Mouse (Mus musculus) ES-Bruce4 (cell line): ENCODE data around the gene Aspscr1. TPM values are rescaled to one million over a fixed set of nuclear protein-coding genes. Genes with fewer than 3 reads are reported as not detected.

Experiments used
- H3K27ac ChIP-seq: 2 replicates; pipeline ENCODE4 v1.5.1; 2012; ENCODE audit warnings: low read length, inconsistent platforms; ENCODE audit not compliant: insufficient read depth
- H3K27me3 ChIP-seq: 2 replicates; pipeline ENCODE4 v1.6.1; 2012; ENCODE audit warnings: mild to moderate bottlenecking, low read length, inconsistent platforms; ENCODE audit not compliant: control insufficient read depth, poor library complexity, insufficient read depth, severe bottlenecking
- H3K36me3 ChIP-seq: 2 replicates; pipeline ENCODE4 v1.6.1; 2012; ENCODE audit warnings: inconsistent platforms, mild to moderate bottlenecking, low read length, moderate library complexity; ENCODE audit not compliant: control insufficient read depth, poor library complexity, insufficient read depth, severe bottlenecking
- H3K4me1 ChIP-seq: one replicate; pipeline ENCODE4 v1.8.1; 2011; ENCODE audit warnings: low read length; ENCODE audit not compliant: control insufficient read depth, insufficient read depth
- H3K4me3 ChIP-seq: 2 replicates; pipeline ENCODE4 v1.5.1; 2011; ENCODE audit warnings: low read depth, mild to moderate bottlenecking, low read length
- H3K9ac ChIP-seq: 2 replicates; pipeline ENCODE4 v1.6.1; 2012; ENCODE audit warnings: low read depth, mild to moderate bottlenecking, inconsistent platforms; ENCODE audit not compliant: poor library complexity, severe bottlenecking
- H3K9me3 ChIP-seq: replicated peaks from 2 replicates; pipeline ENCODE4 v1.6.1; 2012; ENCODE audit warnings: mild to moderate bottlenecking, low read length, inconsistent platforms; ENCODE audit not compliant: control insufficient read depth, poor library complexity, insufficient read depth, severe bottlenecking
- CTCF ChIP-seq: IDR thresholded peaks from one replicate; pipeline ENCODE4 v1.8.1; 2011; ENCODE audit warnings: low read depth, low read length
- EP300 ChIP-seq: IDR thresholded peaks from 2 replicates; pipeline ENCODE4 v1.6.1; 2011; ENCODE audit warnings: low read depth, low read length; ENCODE audit not compliant: insufficient read depth
- POLR2A ChIP-seq: IDR thresholded peaks from one replicate; pipeline ENCODE4 v1.8.1; 2011; ENCODE audit warnings: low read length; ENCODE audit not compliant: insufficient read depth
- polyA plus RNA-seq: library from polyadenylated mRNA; stranded (reverse); fragments of >200 nt; gene quantifications from 2 replicates; pipeline ENCODE4 v1.2.4, GENCODE M21; 2011; ENCODE audit warnings: low read depth; ENCODE audit not compliant: missing spikeins, insufficient read depth, insufficient read length

Gene Aspscr1
- polyA plus RNA-seq, 1 experiment: 50.8 TPM

- Histone ChIP-seq H3K36me3 (no peaks in the 10 kb centered on the region), H3K4me3 (no peak overlapping the region), H3K9me3 (no peaks in the 10 kb centered on the region), H3K27me3 (no peaks in the 10 kb centered on the region), H3K4me1 (no peaks in the 10 kb centered on the region), H3K9ac (no peak overlapping the region), H3K27ac (no peak overlapping the region)
- no peak for TF ChIP-seq EP300
- no peak for TF ChIP-seq POLR2A
Measured at GRCm38 (mm10) chr11:120740981-120741380, 68.2 kb downstream of the Aspscr1 start.

GRCm38 (mm10) chr11:120744121-120744701 lies 71.4 kb downstream of the Aspscr1 start:
- Histone ChIP-seq H3K9ac (no peak overlapping the region), H3K4me1 (no peaks in the 10 kb centered on the region), H3K27ac (no peak overlapping the region), H3K27me3 (no peaks in the 10 kb centered on the region), H3K36me3 (no peaks in the 10 kb centered on the region), H3K4me3 (no peak overlapping the region), H3K9me3 (no peaks in the 10 kb centered on the region)
- TF ChIP-seq EP300 (no peak), POLR2A (no peak), CTCF (no peak)

- TF ChIP-seq CTCF: no peak
- no peak for TF ChIP-seq POLR2A
- TF ChIP-seq EP300: no peak
- Histone ChIP-seq H3K9me3 (no peaks in the 10 kb centered on the region), H3K36me3 (no peaks in the 10 kb centered on the region), H3K9ac (no peak overlapping the region), H3K27me3 (no peaks in the 10 kb centered on the region), H3K4me1 (no peaks in the 10 kb centered on the region), H3K27ac (no peak overlapping the region), H3K4me3 (no peak overlapping the region)
Measured at GRCm38 (mm10) chr11:120747974-120748373, 75.2 kb downstream of the Aspscr1 start.

- H3K4me3 ChIP-seq: no peak overlapping the region
- no peaks in the 10 kb centered on the region for H3K4me1 ChIP-seq
- no peaks in the 10 kb centered on the region for H3K36me3 ChIP-seq
- no peak overlapping the region for H3K9ac ChIP-seq
- TF ChIP-seq EP300 (no peak), CTCF (peak; percentile 87)
- H3K27me3 ChIP-seq: no peaks in the 10 kb centered on the region
- no peaks in the 10 kb centered on the region for H3K9me3 ChIP-seq
- H3K27ac ChIP-seq: no peak overlapping the region
Measured at GRCm38 (mm10) chr11:120749430-120749829, 76.7 kb downstream of the Aspscr1 start.

- Histone ChIP-seq H3K4me3 (no peak overlapping the region), H3K4me1 (no peaks in the 10 kb centered on the region), H3K9me3 (peaks cover under 1% of the 10 kb centered on the region; the same call in 1 of the 2 replicates), H3K27me3 (no peaks in the 10 kb centered on the region), H3K27ac (no peak overlapping the region), H3K36me3 (no peaks in the 10 kb centered on the region), H3K9ac (no peak overlapping the region)
- TF ChIP-seq CTCF: no peak
- TF ChIP-seq POLR2A: no peak
- no peak for TF ChIP-seq EP300
Measured at GRCm38 (mm10) chr11:120751606-120752005, 78.8 kb downstream of the Aspscr1 start.

Other genes starting within 250 kb of the Aspscr1 start
- gene Nploc4, start 235.3 kb upstream of the Aspscr1 start, polyA plus RNA-seq: 66.9 and 77.2 TPM in 2 replicates
- not detected in 2 replicates for gene Tspan10, start 230.3 kb upstream of the Aspscr1 start, polyA plus RNA-seq
- gene Pde6g, start 219.5 kb upstream of the Aspscr1 start, polyA plus RNA-seq: 0.93 and 1.0 TPM in 2 replicates
- gene Oxld1, start 214.9 kb upstream of the Aspscr1 start, polyA plus RNA-seq: 5.8 and 6.1 TPM in 2 replicates
- gene Ccdc137, start 214.9 kb upstream of the Aspscr1 start, polyA plus RNA-seq: 15.0 and 16.1 TPM in 2 replicates
- gene Arl16, start 205.4 kb upstream of the Aspscr1 start, polyA plus RNA-seq: 10.7 and 11.0 TPM in 2 replicates
- 83.6 and 90.5 TPM in 2 replicates for gene Mrpl12, start 188.4 kb upstream of the Aspscr1 start, polyA plus RNA-seq
- gene Slc25a10, start 181.1 kb upstream of the Aspscr1 start, polyA plus RNA-seq: 8.3 TPM in 2 replicates
- 0.65 TPM in 1 of 2 replicates, not detected in the other for gene Gcgr, start 142.3 kb upstream of the Aspscr1 start, polyA plus RNA-seq
- gene Mcrip1, start 123.2 kb upstream of the Aspscr1 start, polyA plus RNA-seq: 46.4 and 53.4 TPM in 2 replicates
- not detected in 2 replicates for gene Ppp1r27, start 121.8 kb upstream of the Aspscr1 start, polyA plus RNA-seq
- gene P4hb, start 99.7 kb upstream of the Aspscr1 start, polyA plus RNA-seq: 326 and 338 TPM in 2 replicates
- 269 and 298 TPM in 2 replicates for gene Arhgdia, start 91.3 kb upstream of the Aspscr1 start, polyA plus RNA-seq
- gene Alyref, start 74.6 kb upstream of the Aspscr1 start, polyA plus RNA-seq: 229 and 242 TPM in 2 replicates
- gene Anapc11, start 74.6 kb upstream of the Aspscr1 start, polyA plus RNA-seq: 84.0 and 100 TPM in 2 replicates
- gene Npb, start 64.5 kb upstream of the Aspscr1 start, polyA plus RNA-seq: not detected in 2 replicates
- gene Pcyt2, start 55.0 kb upstream of the Aspscr1 start, polyA plus RNA-seq: 37.0 and 39.6 TPM in 2 replicates
- 10.8 and 11.1 TPM in 2 replicates for gene Sirt7, start 47.7 kb upstream of the Aspscr1 start, polyA plus RNA-seq
- gene Mafg, start 39.4 kb upstream of the Aspscr1 start, polyA plus RNA-seq: 48.0 and 53.0 TPM in 2 replicates
- 41.7 and 55.3 TPM in 2 replicates for gene Pycr1, start 29.2 kb upstream of the Aspscr1 start, polyA plus RNA-seq
- not detected in 2 replicates for gene Myadml2, start 24.8 kb upstream of the Aspscr1 start, polyA plus RNA-seq
- gene Notum, start 11.8 kb upstream of the Aspscr1 start, polyA plus RNA-seq: 2.3 and 5.1 TPM in 2 replicates
- 38.0 and 45.3 TPM in 2 replicates for gene Cenpx, start 40.8 kb downstream of the Aspscr1 start, polyA plus RNA-seq
- 7.3 and 9.8 TPM in 2 replicates for gene Lrrc45, start 41.0 kb downstream of the Aspscr1 start, polyA plus RNA-seq
- 16.6 and 20.7 TPM in 2 replicates for gene Rac3, start 48.5 kb downstream of the Aspscr1 start, polyA plus RNA-seq
- 54.3 and 68.2 TPM in 2 replicates for gene Dcxr, start 54.3 kb downstream of the Aspscr1 start, polyA plus RNA-seq
- not detected in 2 replicates for gene Cbr2, start 59.1 kb downstream of the Aspscr1 start, polyA plus RNA-seq
- 56.2 and 85.9 TPM in 2 replicates for gene Hmga1b, start 89.8 kb downstream of the Aspscr1 start, polyA plus RNA-seq
- 8.9 and 9.3 TPM in 2 replicates for gene Rfng, start 111.2 kb downstream of the Aspscr1 start, polyA plus RNA-seq
- gene Gps1, start 111.3 kb downstream of the Aspscr1 start, polyA plus RNA-seq: 92.0 and 95.2 TPM in 2 replicates
- 56.7 and 66.9 TPM in 2 replicates for gene Dus1l, start 123.4 kb downstream of the Aspscr1 start, polyA plus RNA-seq
- gene Fasn, start 151.6 kb downstream of the Aspscr1 start, polyA plus RNA-seq: 114 and 127 TPM in 2 replicates